ENCODE assay signal across 8 mouse cellular contexts in genomic region chr7:104646841-104647482, GRCm38 (mm10). TPM values are rescaled to one million over a fixed set of nuclear protein-coding genes. Genes with fewer than 3 reads are reported as not detected.
DNase-seq lines count a peak whose midpoint lies in the region; ATAC-seq and TF ChIP-seq lines count a peak whose summit lies in the region.

Olfr658 (minus strand) TSS chr7:104647305.

- no peaks in the 10 kb centered on the region for H3K36me3 ChIP-seq in E14TG2a.4 (ENCODE audit: insufficient read depth, low read length)
- H3K36me3 ChIP-seq in forebrain, embryonic 12.5 days (replicated peaks) = no peaks in the 10 kb centered on the region
- H3K36me3 ChIP-seq in hindbrain, embryonic 10.5 days = no peaks in the 10 kb centered on the region
- no peaks in the 10 kb centered on the region for H3K36me3 ChIP-seq in lung, embryonic 14.5 days (ENCODE audit: insufficient read depth)
- no peaks in the 10 kb centered on the region for H3K36me3 ChIP-seq in neural tube, embryonic 15.5 days

- H3K4me2 ChIP-seq in forebrain, embryonic 12.5 days = peak within 1 kb of the TSS; percentile 55
- H3K4me2 ChIP-seq in lung, embryonic 14.5 days = peak within 1 kb of the TSS; percentile 53
- peak within 1 kb of the TSS; percentile 55 for H3K4me2 ChIP-seq in neural tube, embryonic 15.5 days

- ATAC-seq in forebrain, embryonic 12.5 days (ENCODE audit: low FRiP score) = peak; percentile 94
- ATAC-seq in lung, embryonic 14.5 days (ENCODE audit: insufficient read depth) = peak; percentile 94
- peak; percentile 90 for ATAC-seq in neural tube, embryonic 15.5 days (ENCODE audit: low FRiP score)

- TF ChIP-seq CTCF in E14TG2a.4 (conservative IDR thresholded peaks at IDR 0.05; ENCODE audit: low read length) = peak; percentile 23; the same call in 1 of the 2 replicates
- peak; percentile 70 for TF ChIP-seq CTCF in lung, embryonic 14.5 days (IDR thresholded peaks at IDR 0.05; ENCODE audit: low read depth)

- no peak within 1 kb of the TSS for H3K9ac ChIP-seq in forebrain, embryonic 12.5 days
- H3K9ac ChIP-seq in lung, embryonic 14.5 days = no peak within 1 kb of the TSS
- no peak within 1 kb of the TSS for H3K9ac ChIP-seq in neural tube, embryonic 15.5 days (replicated peaks)

- H3K27me3 ChIP-seq in E14TG2a.4 (ENCODE audit: insufficient read depth, low read length) = no peaks in the 10 kb centered on the region
- H3K27me3 ChIP-seq in forebrain, embryonic 12.5 days = no peaks in the 10 kb centered on the region
- no peaks in the 10 kb centered on the region for H3K27me3 ChIP-seq in hindbrain, embryonic 10.5 days (ENCODE audit: insufficient read depth, poor library complexity, severe bottlenecking)
- no peaks in the 10 kb centered on the region for H3K27me3 ChIP-seq in lung, embryonic 14.5 days (ENCODE audit: insufficient read depth, low read length)
- H3K27me3 ChIP-seq in neural tube, embryonic 15.5 days (replicated peaks) = no peaks in the 10 kb centered on the region

- WGBS in forebrain, embryonic 12.5 days = 20% methylated on average over 20 of the region's 22 CpGs
- 21% methylated on average over 22 of the region's 22 CpGs for WGBS in hindbrain, embryonic 10.5 days
- WGBS in lung, embryonic 14.5 days = 22% methylated on average over 22 of the region's 22 CpGs
- WGBS in neural tube, embryonic 15.5 days = 23% methylated on average over 20 of the region's 22 CpGs

- H3K4me1 ChIP-seq in E14TG2a.4 (replicated peaks; ENCODE audit: low read depth, low read length) = no peaks in the 10 kb centered on the region
- H3K4me1 ChIP-seq in forebrain, embryonic 12.5 days = no peaks in the 10 kb centered on the region
- H3K4me1 ChIP-seq in hindbrain, embryonic 10.5 days (replicated peaks) = no peaks in the 10 kb centered on the region; the same call in 1 of the 2 replicates
- no peaks in the 10 kb centered on the region for H3K4me1 ChIP-seq in lung, embryonic 14.5 days (ENCODE audit: insufficient read depth)
- no peaks in the 10 kb centered on the region for H3K4me1 ChIP-seq in neural tube, embryonic 15.5 days

- DNase-seq in adrenal gland, postnatal 36 days = peak; percentile 52 to 56
- DNase-seq in hindbrain, embryonic 10.5 days (ENCODE audit: low spot score) = peak; percentile 66
- peak; percentile 2 to 3 for DNase-seq in layer of hippocampus, adult 18-20 months (ENCODE audit: low spot score in 2 of 2)
- DNase-seq in lung, embryonic 14.5 days = peak; percentile 63
- DNase-seq in yolk sac, embryonic 10.5 days (ENCODE audit: low spot score) = peak; percentile 44

- no peaks in the 10 kb centered on the region for H3K9me3 ChIP-seq in E14TG2a.4 (ENCODE audit: low read length)
- no peaks in the 10 kb centered on the region for H3K9me3 ChIP-seq in forebrain, embryonic 12.5 days
- no peaks in the 10 kb centered on the region for H3K9me3 ChIP-seq in hindbrain, embryonic 10.5 days
- no peaks in the 10 kb centered on the region for H3K9me3 ChIP-seq in lung, embryonic 14.5 days (ENCODE audit: low read depth, low read length)
- no peaks in the 10 kb centered on the region for H3K9me3 ChIP-seq in neural tube, embryonic 15.5 days (replicated peaks)

- H3K27ac ChIP-seq in forebrain, embryonic 12.5 days = no peak within 1 kb of the TSS
- H3K27ac ChIP-seq in hindbrain, embryonic 10.5 days = peak within 1 kb of the TSS; percentile 35; the same call in 1 of the 2 replicates
- H3K27ac ChIP-seq in lung, embryonic 14.5 days (ENCODE audit: low read depth) = no peak within 1 kb of the TSS
- H3K27ac ChIP-seq in neural tube, embryonic 15.5 days (replicated peaks) = no peak within 1 kb of the TSS

- H3K4me3 ChIP-seq in E14TG2a.4 (replicated peaks; ENCODE audit: low read length) = peak within 1 kb of the TSS; percentile 71
- peak within 1 kb of the TSS; percentile 34 for H3K4me3 ChIP-seq in forebrain, embryonic 12.5 days (replicated peaks)
- peak within 1 kb of the TSS; percentile 47 for H3K4me3 ChIP-seq in hindbrain, embryonic 10.5 days
- H3K4me3 ChIP-seq in lung, embryonic 14.5 days (ENCODE audit: low read depth, low read length) = peak within 1 kb of the TSS; percentile 15; the same call in 1 of the 2 replicates
- H3K4me3 ChIP-seq in neural tube, embryonic 15.5 days (replicated peaks) = peak within 1 kb of the TSS; percentile 31

RNA-seq across cellular contexts. Expression of gene Olfr658, which starts in this region (rescaled TPM):
- total RNA-seq in adrenal gland, postnatal 36 days (2021) = not detected
- polyA plus RNA-seq in forebrain, embryonic 12.5 days (2016; fragmentation: Nextera tagmentation; extraction: Ambion mirVana) = 0.06 TPM in 1 of 2 replicates, not detected in the other
- polyA plus RNA-seq in hindbrain, embryonic 10.5 days (2016; fragmentation: Nextera tagmentation; extraction: Ambion mirVana) = 0.08 TPM in 1 of 2 replicates, not detected in the other
- total RNA-seq in layer of hippocampus, adult 18-20 months (2021) = not detected
- polyA plus RNA-seq in lung, embryonic 14.5 days (2014; fragmentation: Nextera tagmentation; extraction: Ambion mirVana) = 0.07 TPM in 1 of 2 replicates, not detected in the other
- polyA plus RNA-seq in neural tube, embryonic 15.5 days (2015; fragmentation: Nextera tagmentation; extraction: Ambion mirVana) = 0.22 and 0.36 TPM in 2 replicates

Comparison
In these comparisons a context has a peak if more than half of its experiments do, and no peak if none do; other contexts are left out.
1. Peak in DNase-seq in adrenal gland, postnatal 36 days; RNA of the gene not detected or under 1 TPM.
2. Peak in ATAC-seq, H3K4me3 ChIP-seq and H3K4me2 ChIP-seq in forebrain, embryonic 12.5 days; RNA of the gene not detected or under 1 TPM.
3. Peak in DNase-seq, H3K4me3 ChIP-seq and H3K27ac ChIP-seq in hindbrain, embryonic 10.5 days; RNA of the gene not detected or under 1 TPM.
4. Peak in DNase-seq in layer of hippocampus, adult 18-20 months; RNA of the gene not detected or under 1 TPM.
5. Peak in DNase-seq, ATAC-seq, H3K4me3 ChIP-seq and H3K4me2 ChIP-seq in lung, embryonic 14.5 days; RNA of the gene not detected or under 1 TPM.
6. Peak in ATAC-seq, H3K4me3 ChIP-seq and H3K4me2 ChIP-seq in neural tube, embryonic 15.5 days; RNA of the gene not detected or under 1 TPM.
7. H3K4me3 ChIP-seq: peak in every context shown above with its lines; median percentile 71 in E14TG2a.4; 47 in hindbrain, embryonic 10.5 days; 34 in forebrain, embryonic 12.5 days; 31 in neural tube, embryonic 15.5 days; 15 in lung, embryonic 14.5 days.
8. DNase-seq: peak in every context shown above with its lines; median percentile 66 in hindbrain, embryonic 10.5 days; 63 in lung, embryonic 14.5 days; 54 in adrenal gland, postnatal 36 days; 44 in yolk sac, embryonic 10.5 days; 2 in layer of hippocampus, adult 18-20 months.